Mouse (Mus musculus) fat pad, adult 2 months (tissue): ENCODE measurements at regions not wholly inside any gene's neighbourhood (a gene's known extent, or its start where the extent isn't known, plus 50 kb on each side); places are given as distances from the start of the nearest gene placed in this dataset.
A peak's percentile ranks its signal among the peaks of the same experiment; 100 is the strongest.

ENCODE experiments used
- DNase-seq: peaks from one replicate; pipeline ENCODE4 v3.0.0-alpha.2; 2011; ENCODE audit warnings: low read depth, low spot score; ENCODE audit errors: extremely low read depth

DNA sequence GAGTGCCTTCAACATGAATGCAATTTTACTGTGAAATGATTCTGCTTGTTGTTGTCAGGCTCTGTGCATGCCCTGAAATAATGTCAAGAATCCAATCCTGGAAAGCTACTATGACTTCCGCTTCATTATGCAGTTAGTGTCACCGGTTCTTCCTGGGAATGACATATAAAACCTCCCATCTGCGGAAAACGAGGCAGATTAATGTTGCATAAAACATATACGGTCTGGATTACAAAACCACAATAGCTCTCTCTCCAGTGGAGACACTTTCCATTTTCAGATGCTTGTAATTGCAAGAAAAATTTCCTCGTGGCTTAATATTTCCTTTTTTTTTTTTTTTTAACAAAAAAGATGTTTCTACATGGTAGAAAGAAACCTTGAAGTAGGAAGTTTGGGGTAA, 198.2 kb upstream of the Chl1 start:
- DNase-seq: no peak

DNA sequence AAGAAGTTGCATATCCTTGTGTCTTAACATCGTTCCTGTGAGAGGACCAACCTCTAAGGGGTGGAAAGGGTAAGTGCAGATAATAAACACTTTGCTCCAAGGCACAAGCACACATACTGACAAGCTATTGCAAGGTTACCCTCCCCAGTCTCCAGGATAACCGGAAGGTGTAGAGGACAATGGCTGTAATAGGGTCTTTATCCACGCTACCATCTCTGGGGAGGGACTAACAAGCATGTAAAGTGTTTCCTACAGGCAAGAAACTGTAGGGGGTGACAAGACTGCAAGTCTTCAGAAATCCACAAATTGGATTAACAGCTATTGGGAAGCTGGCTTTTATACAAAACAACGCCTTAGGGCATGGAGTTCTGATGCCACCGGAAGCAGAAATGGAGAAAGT, 197.5 kb upstream of the Chl1 start:
- no peak for DNase-seq

DNA sequence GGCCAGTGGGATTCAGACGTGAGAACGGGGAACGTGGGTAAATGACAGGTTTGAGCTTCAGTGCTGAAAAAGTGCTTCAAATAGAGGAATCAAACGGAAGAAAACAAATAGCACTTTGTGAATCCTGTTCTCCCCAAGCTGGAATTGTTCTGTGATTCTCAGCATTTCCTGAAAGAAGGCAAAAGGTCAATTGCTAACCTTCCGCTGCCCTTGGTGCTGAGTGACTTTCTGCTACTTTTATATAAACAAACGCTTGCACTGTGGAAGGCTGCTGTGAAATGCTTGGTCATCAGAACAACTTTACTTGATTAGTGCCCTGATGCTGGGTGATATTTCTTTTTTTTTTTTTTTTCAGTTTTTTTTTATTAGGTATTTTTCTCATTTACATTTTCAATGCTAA, 192.3 kb upstream of the Chl1 start:
- DNase-seq: no peak

DNA sequence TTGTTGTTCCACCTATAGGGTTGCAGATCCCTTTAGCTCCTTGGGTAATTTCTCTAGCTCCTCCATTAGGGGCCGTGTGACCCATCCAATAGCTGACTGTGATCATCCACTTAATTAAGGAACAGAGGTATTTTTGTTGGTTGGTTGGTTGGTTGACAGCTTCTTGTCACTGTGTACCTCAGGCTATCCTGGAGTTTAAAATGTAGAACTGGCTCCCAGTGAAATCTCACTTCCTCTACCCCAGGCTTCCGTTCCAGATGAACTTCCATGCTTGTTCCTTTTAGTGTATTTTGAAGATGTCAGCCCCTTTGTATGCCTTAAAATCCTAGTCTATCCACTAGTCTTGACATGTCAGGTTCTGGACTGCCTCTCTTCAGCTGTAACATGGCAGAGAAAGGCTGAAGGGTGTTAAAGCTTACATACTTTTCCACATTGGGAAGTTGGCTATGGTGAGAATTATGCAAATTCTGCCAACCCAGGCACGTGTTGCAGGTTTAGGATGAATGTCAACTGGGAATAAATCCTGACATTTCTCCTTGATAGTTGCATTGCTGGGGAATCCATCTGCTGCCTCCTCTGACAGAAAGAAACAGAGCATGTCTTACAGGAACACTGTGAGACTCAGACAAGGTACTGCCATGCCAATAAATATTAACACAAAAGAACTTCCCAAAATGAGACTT, 191.6 kb upstream of the Chl1 start:
- DNase-seq: no peak

DNA sequence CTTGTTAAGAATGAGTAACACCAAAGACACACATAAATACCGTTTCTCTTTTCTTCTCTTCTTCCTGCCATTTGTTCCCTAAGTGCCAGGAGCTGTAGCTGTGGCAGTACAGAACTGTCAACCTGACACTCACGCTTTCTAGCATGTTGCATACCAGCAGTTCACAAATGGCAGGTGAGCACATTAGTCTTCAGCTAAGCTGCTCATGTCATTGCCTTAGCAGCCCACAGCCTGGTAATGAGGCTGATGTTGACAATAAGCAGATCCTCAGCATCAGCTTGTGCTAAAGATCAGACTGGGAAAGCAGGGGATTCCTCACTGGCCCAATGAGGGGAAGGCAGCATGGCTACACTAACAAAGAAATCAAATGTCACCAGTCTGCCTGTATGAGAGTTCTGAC, 190.4 kb upstream of the Chl1 start:
- no peak for DNase-seq

DNA sequence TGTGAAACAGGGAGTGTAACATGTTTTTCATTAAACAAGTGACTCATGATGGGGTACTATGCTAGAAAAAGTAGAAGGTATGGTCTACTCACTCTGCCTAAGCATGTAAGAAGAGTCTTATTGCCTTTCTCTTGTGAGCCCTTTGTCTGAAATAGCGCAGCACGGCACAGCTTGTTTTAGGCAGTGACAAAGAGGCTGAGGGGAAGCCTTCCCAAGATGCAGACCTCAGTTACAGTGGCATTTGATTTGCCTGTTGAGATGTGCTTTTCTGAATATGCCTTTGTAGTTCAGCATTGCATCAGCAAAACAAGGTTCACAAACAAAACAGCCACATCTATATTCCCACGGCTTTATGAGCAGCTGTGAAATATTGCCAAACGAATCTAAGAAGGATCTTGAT, 189.8 kb upstream of the Chl1 start:
- DNase-seq: no peak

DNA sequence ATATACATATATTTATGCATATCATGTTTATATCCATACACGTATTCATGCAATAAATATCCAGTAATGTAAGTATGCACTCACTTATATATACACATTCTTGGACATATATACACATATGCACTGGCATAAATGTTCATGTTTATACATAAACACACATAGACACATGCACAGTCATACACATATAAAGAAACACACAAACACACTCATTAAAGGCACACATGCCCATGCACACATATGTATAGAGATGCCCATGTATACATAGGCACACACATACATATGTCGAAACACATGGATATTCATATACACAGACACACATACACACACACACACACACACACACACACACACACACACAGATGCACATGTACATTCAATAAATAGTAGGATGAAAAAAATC, 189.3 kb upstream of the Chl1 start:
- no peak for DNase-seq

DNA sequence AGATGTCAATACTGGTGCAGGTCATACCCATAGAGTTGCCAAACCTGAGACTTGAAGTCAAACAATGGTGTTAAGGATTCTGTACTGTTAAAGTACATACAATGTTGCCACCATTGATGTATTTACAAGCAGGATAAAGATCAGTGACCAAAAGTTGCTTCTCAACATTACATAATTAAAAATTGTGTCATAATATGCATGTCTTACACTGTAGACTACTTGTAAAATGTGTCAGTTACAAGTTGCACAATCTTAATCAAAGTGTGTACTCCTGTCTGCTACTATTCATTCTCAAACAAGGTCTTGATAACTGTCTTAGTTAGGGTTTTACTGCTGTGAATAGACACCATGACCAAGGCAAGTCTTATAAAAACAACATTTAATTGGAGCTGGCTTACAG, 187.9 kb upstream of the Chl1 start:
- DNase-seq: no peak

DNA sequence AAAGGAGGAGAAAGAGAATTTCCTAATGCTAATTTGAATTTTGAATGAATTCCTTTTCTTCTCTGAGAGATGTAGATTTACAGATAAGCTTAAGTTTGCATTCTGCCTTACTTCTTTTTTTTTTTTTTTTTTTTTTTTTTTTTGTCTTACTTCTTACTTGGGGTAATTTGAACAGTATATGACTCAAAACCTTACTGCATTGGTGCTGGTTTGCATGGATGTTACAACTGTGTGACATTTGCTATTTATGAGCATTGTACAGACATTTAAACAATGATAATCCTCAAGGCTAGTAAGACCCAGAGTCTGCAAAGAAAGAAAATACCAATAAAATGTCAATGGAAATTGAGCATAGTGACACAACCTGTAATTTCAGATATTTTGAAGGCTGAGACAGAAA, 174.7 kb upstream of the Chl1 start:
- no peak for DNase-seq

DNA sequence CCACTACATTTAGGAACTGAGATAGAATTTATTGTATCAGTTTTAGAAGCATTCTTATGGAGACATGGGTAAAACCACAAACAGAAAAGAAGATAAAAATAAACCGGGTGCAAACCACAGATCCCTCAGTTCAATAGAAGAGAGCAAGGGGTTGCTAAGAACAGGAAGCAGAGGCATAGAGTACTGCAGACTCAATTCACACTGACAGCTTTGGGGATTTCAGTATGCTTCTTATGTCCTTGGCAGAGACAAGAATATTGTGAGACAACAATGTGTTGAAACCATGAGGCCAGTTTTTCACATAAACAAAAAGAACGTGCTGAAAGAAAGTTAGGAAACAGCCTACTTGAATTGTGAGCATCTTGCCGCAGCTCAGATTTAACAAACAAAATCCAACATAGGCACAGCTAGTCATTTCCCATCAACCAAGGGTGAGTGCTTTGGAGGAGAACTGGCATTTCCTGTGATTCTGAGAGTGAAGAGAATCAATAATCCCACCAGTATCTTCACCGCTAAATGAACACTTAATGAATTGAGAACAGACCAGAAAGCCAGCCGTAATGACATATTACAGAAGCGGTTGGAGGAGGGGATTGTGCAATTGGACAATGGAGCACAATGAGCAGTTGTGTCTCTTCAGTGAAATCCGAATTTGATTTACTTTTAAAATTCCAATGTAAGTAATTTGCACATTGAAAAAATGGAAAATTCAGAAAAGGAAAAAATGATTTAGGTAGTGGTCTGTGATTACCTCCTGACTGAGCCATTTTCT, 170.2 kb upstream of the Chl1 start:
- no peak for DNase-seq

DNA sequence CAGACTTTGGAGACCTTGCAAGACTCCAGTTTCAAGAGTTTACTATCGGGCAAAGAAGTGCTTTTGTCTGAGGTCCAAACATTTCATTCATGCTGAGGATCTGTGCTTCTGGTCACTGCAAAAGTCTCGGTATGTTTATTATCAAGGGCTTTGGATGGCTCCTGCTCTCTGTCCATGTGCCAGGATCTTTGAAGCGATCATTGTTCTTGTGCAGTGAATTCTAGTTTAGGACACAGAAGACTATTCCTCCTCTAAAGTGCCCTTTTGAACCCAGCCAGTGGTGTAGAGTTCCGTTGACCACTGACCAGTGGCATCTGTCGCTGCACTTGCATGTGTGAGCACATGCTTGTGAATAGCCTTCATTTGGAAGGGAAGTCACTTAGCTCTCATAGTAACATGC, 166.9 kb upstream of the Chl1 start:
- no peak for DNase-seq

DNA sequence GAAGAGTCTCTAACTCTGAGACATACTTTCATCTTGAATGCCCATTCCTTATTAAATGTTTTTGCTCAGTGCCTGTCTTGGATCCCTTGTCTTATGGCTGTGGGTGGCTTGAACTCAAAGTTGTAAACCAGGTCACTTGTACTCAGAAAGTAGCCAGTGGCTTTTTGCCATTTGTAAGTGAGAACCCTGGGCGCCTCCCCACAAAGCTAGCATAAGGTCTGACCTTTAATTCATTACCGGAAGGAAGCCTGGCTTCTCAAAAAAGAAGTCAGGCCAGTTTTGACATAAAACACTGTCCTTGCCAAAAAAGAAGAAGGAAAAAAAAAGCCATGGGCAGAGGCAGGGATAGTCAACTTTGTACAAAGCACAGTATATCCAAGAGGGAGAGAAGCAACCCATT, 166.0 kb upstream of the Chl1 start:
- no peak for DNase-seq

DNA sequence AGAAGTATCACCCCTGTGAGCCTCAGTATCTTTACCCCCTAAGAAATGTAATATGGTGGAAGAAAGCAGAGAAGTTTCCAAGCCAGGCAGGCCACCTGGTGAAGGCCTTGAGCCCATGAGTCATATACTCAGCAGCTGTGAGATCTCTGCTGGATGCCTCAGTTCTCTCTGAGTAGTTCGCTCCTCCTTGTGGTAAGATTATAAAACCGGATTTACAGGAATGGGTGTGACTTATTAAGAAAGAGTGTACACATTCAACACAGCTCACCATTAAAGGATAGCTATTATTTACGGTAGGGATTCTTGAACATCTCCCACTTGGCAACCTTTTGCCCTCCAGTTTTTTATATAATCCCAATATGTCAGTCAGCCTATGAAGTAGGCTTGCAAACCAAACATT, 165.2 kb upstream of the Chl1 start:
- DNase-seq: peak; percentile 77

DNA sequence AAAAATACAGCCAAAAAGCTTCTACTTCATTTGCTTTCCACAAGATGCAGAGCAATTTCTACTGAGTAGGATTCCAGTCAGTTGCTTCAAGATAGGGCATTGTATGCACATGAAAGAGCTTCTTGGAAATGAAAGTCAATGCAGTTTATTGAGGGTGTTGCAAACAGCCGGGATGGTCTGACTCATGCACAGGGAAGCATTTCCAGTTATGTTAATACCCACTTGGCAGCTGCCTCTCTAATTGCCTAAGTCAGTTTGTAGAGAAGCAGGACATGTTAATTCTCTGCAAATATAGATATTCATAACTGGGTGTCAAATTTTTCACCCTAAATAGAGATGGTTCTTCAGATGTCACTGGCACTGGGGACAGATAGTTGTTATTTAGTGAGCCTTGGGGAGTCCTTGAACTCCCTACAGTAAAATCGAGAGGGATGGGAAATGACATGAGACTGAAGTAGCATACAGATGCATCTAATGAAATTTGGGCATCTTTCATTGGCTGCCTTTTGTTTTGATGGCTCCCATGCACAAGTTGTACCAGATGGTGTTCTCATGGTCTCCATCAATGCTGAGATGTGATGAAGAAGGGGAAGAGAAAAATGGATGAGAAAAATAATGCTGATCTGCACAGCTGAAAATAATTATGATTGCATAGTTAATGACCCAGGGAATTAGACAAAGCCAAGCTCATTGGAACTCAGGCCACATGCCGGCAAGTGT, 157.8 kb upstream of the Chl1 start:
- DNase-seq: peak; percentile 67

DNA sequence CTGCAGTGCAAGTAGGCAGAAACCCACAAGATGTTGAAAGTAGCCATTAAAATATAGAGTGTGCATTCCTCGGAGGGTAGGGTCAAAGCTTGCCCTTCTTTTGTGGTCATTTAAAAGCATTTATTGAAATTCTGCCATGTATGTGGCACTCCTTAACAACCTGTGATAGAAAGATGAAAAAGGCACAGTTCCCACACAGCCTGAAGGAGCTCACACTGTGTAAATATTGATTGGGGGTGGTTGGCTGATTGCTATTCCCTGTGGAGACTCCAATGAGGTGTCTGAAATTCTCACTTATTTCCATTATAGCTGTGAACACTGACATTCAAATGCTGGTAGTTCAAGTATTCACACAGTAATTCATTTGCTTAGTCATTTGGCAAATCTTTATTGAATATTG, 157.0 kb upstream of the Chl1 start:
- DNase-seq: no peak

DNA sequence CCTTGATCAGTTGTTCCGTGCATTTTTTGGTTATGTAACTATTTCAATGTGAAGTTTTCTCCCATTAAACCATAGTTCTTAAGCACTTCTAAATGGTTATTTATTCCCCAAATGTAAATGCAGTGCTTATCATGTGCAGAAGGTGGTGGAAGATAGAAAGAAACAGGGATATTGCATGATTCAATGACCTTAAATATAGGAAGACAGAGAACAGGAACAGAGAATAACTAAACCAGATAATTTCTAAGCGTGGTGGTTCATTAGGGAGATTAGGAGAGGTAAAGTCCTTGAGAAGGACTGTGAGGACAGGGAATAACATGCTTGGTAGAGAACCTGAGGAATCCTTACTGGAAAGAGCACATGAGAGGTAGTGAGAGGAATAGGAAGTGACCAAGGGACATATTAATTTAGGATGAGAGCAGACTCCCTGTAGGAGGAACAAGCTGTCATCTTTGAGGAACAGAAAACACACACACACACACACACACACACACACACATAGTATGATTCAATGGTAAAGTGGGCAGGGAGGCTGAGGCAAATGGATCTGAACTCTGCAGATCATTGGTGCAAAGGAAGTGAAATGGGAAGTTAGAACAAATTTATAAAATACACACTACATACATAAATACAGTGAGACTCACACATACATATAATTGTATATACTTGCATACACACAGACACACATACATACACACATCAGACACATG, 143.4 kb upstream of the Chl1 start:
- DNase-seq: no peak

DNA sequence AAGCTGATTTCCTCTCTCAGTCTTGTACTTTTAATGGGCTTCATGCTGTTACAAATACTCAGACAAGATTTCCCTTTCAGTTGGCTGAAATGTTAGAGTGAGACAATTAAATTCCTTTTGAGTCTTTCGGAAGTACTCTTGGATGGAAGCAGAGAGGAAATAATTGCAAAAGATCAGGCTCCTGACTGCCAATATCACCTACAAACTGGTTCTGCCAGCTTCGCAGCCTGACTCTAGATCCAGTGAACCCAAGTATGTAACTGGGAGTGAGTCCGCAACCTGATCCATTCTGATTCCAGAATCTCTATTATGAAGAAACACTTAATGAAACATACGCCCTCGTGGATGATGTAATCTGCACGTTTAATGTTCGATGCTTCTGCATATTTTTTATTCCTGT, 135.4 kb upstream of the Chl1 start:
- peak; percentile 76 for DNase-seq

DNA sequence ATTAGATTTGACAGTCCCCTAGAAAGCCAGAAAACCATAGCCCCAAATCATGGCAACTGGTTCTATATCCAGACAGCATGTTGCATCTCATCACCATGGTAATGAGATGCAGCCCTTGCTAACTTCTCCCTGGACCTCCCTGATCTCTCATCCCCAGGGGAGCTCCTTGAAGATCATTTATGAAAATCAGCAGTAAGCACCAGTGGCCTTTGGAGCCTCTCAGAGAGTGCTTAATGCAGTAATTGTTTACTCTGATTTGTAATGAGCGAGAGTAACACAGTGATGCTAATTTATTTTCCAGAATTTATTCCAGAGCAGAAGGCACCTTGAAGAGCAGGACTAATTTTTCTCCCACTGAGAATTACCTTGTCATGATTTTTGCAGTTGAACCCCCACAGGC, 133.1 kb upstream of the Chl1 start:
- DNase-seq: no peak

DNA sequence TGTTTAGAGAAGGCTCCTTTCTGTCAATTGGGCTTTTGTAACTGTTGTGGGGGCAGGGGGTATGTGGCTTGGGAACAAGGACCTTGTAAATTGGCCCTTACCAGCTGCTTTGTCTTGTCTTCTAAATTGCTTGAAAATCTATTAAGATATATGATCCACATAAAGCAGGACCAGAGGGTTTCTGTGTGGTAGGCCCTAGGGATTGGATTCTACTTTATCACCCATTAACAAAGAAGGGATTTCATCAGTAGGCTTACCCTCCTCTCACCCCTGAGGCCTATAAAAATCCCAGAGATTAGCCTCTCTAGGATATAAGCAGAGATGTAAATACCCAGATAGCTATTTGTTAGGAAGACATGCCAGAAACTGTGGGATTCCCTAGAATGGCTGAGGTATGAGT, 132.3 kb upstream of the Chl1 start:
- no peak for DNase-seq

DNA sequence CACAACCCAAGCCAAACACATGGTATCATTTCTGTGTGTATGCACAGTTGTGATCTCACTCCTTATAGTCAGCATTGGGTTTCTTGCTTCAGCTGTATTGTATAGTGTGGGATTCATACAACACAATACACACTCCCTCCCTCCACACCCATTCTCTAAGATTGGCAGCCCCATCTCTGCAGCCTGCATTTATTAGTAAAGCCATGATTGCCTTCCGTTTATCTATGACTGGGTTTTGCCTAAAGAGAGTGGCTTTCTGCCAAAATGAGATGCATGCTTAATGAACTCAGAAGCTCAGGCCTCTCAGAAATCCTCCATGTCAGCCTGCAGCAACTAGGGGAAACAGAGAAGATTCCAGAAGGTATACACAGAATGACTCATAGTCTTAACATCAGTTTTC, 129.4 kb upstream of the Chl1 start:
- no peak for DNase-seq

DNA sequence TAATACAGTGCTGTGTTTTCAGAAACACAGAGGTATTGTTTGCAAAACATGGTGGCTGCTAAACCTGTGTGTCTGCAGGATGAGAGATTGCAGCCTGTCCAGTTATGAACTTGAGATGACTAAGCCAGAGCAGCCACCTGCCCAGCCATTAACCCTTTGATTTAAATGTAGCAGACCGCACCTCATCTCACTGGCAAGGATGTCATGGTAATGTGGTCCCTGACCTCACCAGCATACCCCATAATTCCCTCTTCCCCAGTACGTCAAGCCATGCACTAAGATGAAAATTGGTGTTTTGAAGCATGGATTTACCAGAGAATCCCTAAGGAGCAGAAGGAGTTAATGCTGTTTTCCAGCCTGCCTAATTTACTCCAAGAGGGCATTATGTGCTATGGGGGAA, 128.5 kb upstream of the Chl1 start:
- no peak for DNase-seq

DNA sequence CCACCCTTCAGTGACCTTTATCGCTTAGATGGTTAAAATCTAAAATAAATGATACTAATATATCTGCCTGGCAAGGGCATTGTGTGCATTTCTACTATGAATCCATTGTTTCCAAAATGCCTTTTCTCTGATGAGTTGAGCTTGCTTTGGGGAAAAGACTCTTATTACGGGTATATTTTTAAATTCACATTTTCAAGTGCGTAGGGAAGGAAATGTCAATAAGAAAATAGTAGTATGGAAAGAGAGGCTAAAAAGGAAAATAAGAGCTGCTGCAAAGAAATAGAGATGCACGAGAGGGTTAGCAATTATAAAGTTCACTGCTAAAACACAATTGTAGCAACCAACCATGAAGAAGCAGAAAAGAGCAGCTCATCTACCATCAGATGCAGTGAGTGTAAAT, 123.8 kb upstream of the Chl1 start:
- DNase-seq: no peak
